Mouse (Mus musculus) lung, embryonic 15.5 days (tissue): Measurements from ENCODE around the gene Zcchc8. TPM values are rescaled to one million over a fixed set of nuclear protein-coding genes. Genes with fewer than 3 reads are reported as not detected.

Source experiments
- ATAC-seq: fragments of 200-750 bp; cut with Nextera tagmentation; 2 replicates; pipeline ENCODE4 v1.8.0; 2017; ENCODE audit warnings: moderate number of reproducible peaks, borderline replicate concordance; ENCODE audit not compliant: low FRiP score, low TSS enrichment; ENCODE audit errors: extremely low read depth
- H3K27ac ChIP-seq: fragments of 300-500 bp; sonication (generic); 2 replicates; pipeline ENCODE4 v1.5.1; 2015; ENCODE audit warnings: moderate library complexity, mild to moderate bottlenecking, inconsistent platforms
- H3K27me3 ChIP-seq: fragments of 300-500 bp; sonication (generic); 2 replicates; pipeline ENCODE4 v1.6.1; 2015; ENCODE audit warnings: inconsistent platforms
- H3K36me3 ChIP-seq: fragments of 300-500 bp; sonication (generic); 2 replicates; pipeline ENCODE4 v1.6.1; 2015; ENCODE audit warnings: inconsistent platforms
- H3K4me1 ChIP-seq: fragments of 300-500 bp; sonication (generic); 2 replicates; pipeline ENCODE4 v1.6.1; 2015; ENCODE audit warnings: inconsistent platforms
- H3K4me2 ChIP-seq: fragments of 300-500 bp; sonication (generic); 2 replicates; pipeline ENCODE4 v1.6.1; 2015; ENCODE audit warnings: inconsistent platforms, mild to moderate bottlenecking, moderate library complexity
- H3K4me3 ChIP-seq: fragments of 300-500 bp; sonication (generic); 2 replicates; pipeline ENCODE4 v1.5.1; 2015; ENCODE audit warnings: mild to moderate bottlenecking, inconsistent platforms
- H3K9ac ChIP-seq: fragments of 300-500 bp; sonication (generic); 2 replicates; pipeline ENCODE4 v1.6.1; 2015; ENCODE audit warnings: inconsistent platforms
- H3K9me3 ChIP-seq: fragments of 300-500 bp; sonication (generic); 2 replicates; pipeline ENCODE4 v1.6.1; 2016; ENCODE audit warnings: inconsistent platforms
- WGBS: fragments of 180-500 bp; shearing (Covaris S2); methylation state at CpG from one replicate; pipeline ENCODE4 v1.1.7; 2015; 5-methylcytosine and 5-hydroxymethylcytosine counted together
- polyA plus RNA-seq: library from polyadenylated mRNA; unstranded; fragments of >200 nt; fragmentation: Nextera tagmentation; extraction: Ambion mirVana; gene quantifications from 2 replicates; pipeline ENCODE4 v1.2.1, GENCODE M21; 2015

The Zcchc8 gene
- polyA plus RNA-seq, 1 experiment from 2014 or later = 90.4 TPM

DNA sequence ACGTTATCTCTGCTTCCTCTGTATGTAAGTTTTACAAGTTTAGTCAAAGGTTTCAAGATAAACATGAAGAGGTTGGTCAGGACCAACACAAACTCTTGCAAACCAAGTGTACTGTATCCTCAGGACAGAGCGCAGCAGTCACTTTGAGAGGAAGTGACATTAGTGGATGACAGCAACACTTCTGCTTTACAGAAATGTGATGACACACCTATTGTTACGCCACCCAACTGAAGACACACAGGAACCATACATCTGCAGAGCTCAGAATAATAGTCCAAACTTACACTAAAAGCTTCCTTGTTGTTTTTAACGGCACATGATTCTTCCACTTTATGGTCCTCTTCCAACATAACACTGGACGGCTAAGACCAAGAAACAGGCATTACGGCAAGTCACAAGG is 7.1 kb downstream of the Zcchc8 start:
- no peak overlapping the region for H3K9ac ChIP-seq
- no peaks in the 10 kb centered on the region for H3K9me3 ChIP-seq
- H3K36me3 ChIP-seq = peaks cover 75% of the 10 kb centered on the region
- H3K4me1 ChIP-seq = peaks cover 17% of the 10 kb centered on the region
- no peak overlapping the region for H3K27ac ChIP-seq
- no peak overlapping the region for H3K4me2 ChIP-seq
- 93% methylated on average over 6 of the region's 6 CpGs for WGBS
- ATAC-seq = no peak
- H3K27me3 ChIP-seq = no peaks in the 10 kb centered on the region
- no peak overlapping the region for H3K4me3 ChIP-seq

GRCm38 (mm10) chr5:123709571-123709970 is 11.3 kb downstream of the Zcchc8 start:
- Histone ChIP-seq H3K27ac (no peak overlapping the region), H3K4me3 (no peak overlapping the region), H3K4me1 (no peaks in the 10 kb centered on the region), H3K9me3 (no peaks in the 10 kb centered on the region), H3K9ac (no peak overlapping the region), H3K36me3 (peaks cover 93% of the 10 kb centered on the region), H3K27me3 (no peaks in the 10 kb centered on the region), H3K4me2 (no peak overlapping the region)
- ATAC-seq = no peak
- WGBS = 42% methylated on average over 4 of the region's 4 CpGs

- WGBS = 90% methylated on average over 12 of the region's 12 CpGs
- Histone ChIP-seq H3K4me2 (no peak overlapping the region), H3K9me3 (no peaks in the 10 kb centered on the region), H3K27ac (no peak overlapping the region), H3K4me3 (no peak overlapping the region), H3K36me3 (peaks cover 92% of the 10 kb centered on the region), H3K27me3 (no peaks in the 10 kb centered on the region), H3K9ac (no peak overlapping the region), H3K4me1 (no peaks in the 10 kb centered on the region)
- no peak for ATAC-seq
Measured at GRCm38 (mm10) chr5:123708598-123708997, 12.3 kb downstream of the Zcchc8 start.

DNA sequence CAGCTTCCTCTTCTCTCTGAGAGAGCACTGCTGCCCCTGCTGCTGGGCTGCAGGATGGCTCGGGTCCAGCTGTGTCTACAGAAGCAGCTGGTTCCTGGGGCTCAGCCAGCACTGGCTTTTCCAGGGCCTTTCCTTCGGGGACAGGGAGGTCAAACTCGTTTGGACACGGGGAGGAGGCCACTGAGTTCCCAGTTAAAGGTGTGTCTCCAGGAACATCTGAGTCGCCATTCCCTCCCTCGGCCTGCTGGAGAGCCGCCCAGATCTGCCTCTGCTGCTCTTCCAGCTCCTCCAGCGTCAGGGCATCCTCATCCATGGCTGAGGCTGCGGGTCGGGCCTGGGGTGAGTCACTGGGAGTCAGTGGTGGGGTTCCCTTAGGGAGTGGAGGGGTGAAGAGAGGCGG is 20.3 kb downstream of the Zcchc8 start:
- H3K36me3 ChIP-seq = peaks cover 67% of the 10 kb centered on the region

GRCm38 (mm10) chr5:123699198-123699597 is 21.7 kb downstream of the Zcchc8 start:
- H3K27me3 ChIP-seq = no peaks in the 10 kb centered on the region
- ATAC-seq = no peak
- H3K4me2 ChIP-seq = no peak overlapping the region
- H3K4me1 ChIP-seq = peaks cover 15% of the 10 kb centered on the region
- 28% methylated on average over 3 of the region's 3 CpGs for WGBS
- no peak overlapping the region for H3K4me3 ChIP-seq
- H3K36me3 ChIP-seq = peaks cover 54% of the 10 kb centered on the region
- H3K27ac ChIP-seq = no peak overlapping the region
- no peak overlapping the region for H3K9ac ChIP-seq
- H3K9me3 ChIP-seq = no peaks in the 10 kb centered on the region

More for the DNA sequence above, 20.3 kb downstream of the Zcchc8 start:
- Histone ChIP-seq H3K27ac (no peak overlapping the region), H3K9me3 (no peaks in the 10 kb centered on the region), H3K4me3 (no peak overlapping the region), H3K27me3 (no peaks in the 10 kb centered on the region), H3K4me1 (peaks cover 7% of the 10 kb centered on the region; the same call in 1 of the 2 replicates), H3K9ac (no peak overlapping the region), H3K4me2 (no peak overlapping the region)
- 0 out of 2 replicates have a peak, but pooled peaks have one; percentile 24 for ATAC-seq
- WGBS = 55% methylated on average over 11 of the region's 11 CpGs

GRCm38 (mm10) chr5:123696961-123697360 is 23.9 kb downstream of the Zcchc8 start:
- Histone ChIP-seq H3K4me3 (no peak overlapping the region), H3K4me2 (no peak overlapping the region), H3K27ac (no peak overlapping the region), H3K9me3 (no peaks in the 10 kb centered on the region), H3K4me1 (peaks cover 25% of the 10 kb centered on the region), H3K36me3 (peaks cover 32% of the 10 kb centered on the region), H3K9ac (no peak overlapping the region), H3K27me3 (no peaks in the 10 kb centered on the region)
- WGBS = 55% methylated on average over 4 of the region's 4 CpGs
- ATAC-seq = no peak

DNA sequence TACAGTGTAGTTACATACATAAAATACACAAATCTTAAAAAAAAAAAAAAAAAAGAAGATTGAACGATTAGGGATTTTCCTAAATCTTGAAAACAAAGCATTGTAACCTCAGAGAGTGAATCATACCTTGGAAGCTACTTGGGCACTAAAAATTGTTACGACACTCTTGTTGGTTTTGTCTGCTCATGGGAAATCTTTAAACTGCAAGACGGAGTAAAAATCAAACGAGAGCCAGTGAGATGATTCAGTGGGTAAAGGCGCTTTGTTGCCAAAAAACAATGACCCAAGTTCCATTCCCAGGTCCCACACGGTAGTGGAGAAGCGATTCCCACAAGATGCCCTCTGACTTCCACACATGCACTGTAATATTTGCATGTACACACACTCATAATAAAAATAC is 24.7 kb downstream of the Zcchc8 start:
- Histone ChIP-seq H3K4me2 (no peak overlapping the region), H3K27ac (no peak overlapping the region), H3K4me1 (peaks cover 25% of the 10 kb centered on the region), H3K9ac (no peak overlapping the region), H3K9me3 (no peaks in the 10 kb centered on the region), H3K27me3 (no peaks in the 10 kb centered on the region), H3K36me3 (peaks cover 25% of the 10 kb centered on the region), H3K4me3 (no peak overlapping the region)
- no peak for ATAC-seq
- WGBS = 83% methylated on average over 7 of the region's 7 CpGs

DNA sequence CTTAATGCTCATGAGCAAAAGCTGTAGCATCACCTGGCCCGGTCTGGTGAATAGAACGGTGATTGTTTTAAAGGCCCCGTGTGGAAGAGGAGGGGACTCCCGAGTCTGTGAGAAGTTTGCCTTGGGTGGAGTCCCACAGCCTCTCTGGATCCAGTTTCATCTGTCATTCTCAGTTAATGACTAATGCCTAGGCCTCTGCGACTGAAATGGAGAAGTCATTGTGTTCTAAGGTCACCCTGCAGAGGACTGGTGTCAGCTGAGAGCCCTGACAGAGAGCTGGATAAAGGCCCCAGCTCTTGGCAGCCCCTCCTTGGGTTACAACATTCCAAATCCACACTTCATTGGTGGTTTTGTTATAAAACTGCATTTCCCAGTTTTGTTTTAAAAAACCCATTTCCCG is 26.4 kb downstream of the Zcchc8 start:
- WGBS = 23% methylated on average over 6 of the region's 6 CpGs
- Histone ChIP-seq H3K36me3 (peaks cover 12% of the 10 kb centered on the region), H3K9ac (no peak overlapping the region), H3K4me2 (no peak overlapping the region), H3K4me3 (no peak overlapping the region), H3K27ac (peak overlapping the region; percentile 67), H3K27me3 (no peaks in the 10 kb centered on the region), H3K4me1 (peaks cover 18% of the 10 kb centered on the region), H3K9me3 (no peaks in the 10 kb centered on the region)
- ATAC-seq = peak; percentile 84

- Histone ChIP-seq H3K9me3 (no peaks in the 10 kb centered on the region), H3K4me2 (peak within 1 kb of the TSS; percentile 93), H3K9ac (peak within 1 kb of the TSS; percentile 94), H3K27ac (peak within 1 kb of the TSS; percentile 95), H3K27me3 (no peaks in the 10 kb centered on the region), H3K36me3 (no peaks in the 10 kb centered on the region), H3K4me3 (peak within 1 kb of the TSS; percentile 85), H3K4me1 (peaks cover 35% of the 10 kb centered on the region)
- peak; percentile 72 for ATAC-seq
- WGBS = under 1% methylated on average over 48 of the region's 64 CpGs
Measured at GRCm38 (mm10) chr5:123684221-123685144, 36.4 kb downstream of the Zcchc8 start, which contains the start of gene Clip1. TSS of gene Clip1 (minus strand) at chr5:123684618.

- H3K9ac ChIP-seq = peak overlapping the region; percentile 94
- peaks cover 43% of the 10 kb centered on the region for H3K4me1 ChIP-seq
- H3K4me2 ChIP-seq = peak overlapping the region; percentile 93
- peak overlapping the region; percentile 85 for H3K4me3 ChIP-seq
- H3K27me3 ChIP-seq = no peaks in the 10 kb centered on the region
- no peaks in the 10 kb centered on the region for H3K36me3 ChIP-seq
- under 1% methylated on average over 78 of the region's 92 CpGs for WGBS
- peak overlapping the region; percentile 95 for H3K27ac ChIP-seq
- peak; percentile 66 for ATAC-seq
- no peaks in the 10 kb centered on the region for H3K9me3 ChIP-seq
Measured at GRCm38 (mm10) chr5:123683377-123684220, 37.3 kb downstream of the Zcchc8 start.

GRCm38 (mm10) chr5:123683043-123683376 is 37.9 kb downstream of the Zcchc8 start:
- H3K4me1 ChIP-seq = peaks cover 43% of the 10 kb centered on the region
- H3K36me3 ChIP-seq = no peaks in the 10 kb centered on the region
- H3K27ac ChIP-seq = no peak overlapping the region
- 3% methylated on average over 6 of the region's 6 CpGs for WGBS
- no peak for ATAC-seq
- peak overlapping the region; percentile 93 for H3K4me2 ChIP-seq
- peak overlapping the region; percentile 94; the same call in 1 of the 2 replicates for H3K9ac ChIP-seq
- no peaks in the 10 kb centered on the region for H3K9me3 ChIP-seq
- H3K4me3 ChIP-seq = peak overlapping the region; percentile 85
- no peaks in the 10 kb centered on the region for H3K27me3 ChIP-seq
